Mouse (Mus musculus): ENCODE measurements around the gene Dolpp1.

DNA sequence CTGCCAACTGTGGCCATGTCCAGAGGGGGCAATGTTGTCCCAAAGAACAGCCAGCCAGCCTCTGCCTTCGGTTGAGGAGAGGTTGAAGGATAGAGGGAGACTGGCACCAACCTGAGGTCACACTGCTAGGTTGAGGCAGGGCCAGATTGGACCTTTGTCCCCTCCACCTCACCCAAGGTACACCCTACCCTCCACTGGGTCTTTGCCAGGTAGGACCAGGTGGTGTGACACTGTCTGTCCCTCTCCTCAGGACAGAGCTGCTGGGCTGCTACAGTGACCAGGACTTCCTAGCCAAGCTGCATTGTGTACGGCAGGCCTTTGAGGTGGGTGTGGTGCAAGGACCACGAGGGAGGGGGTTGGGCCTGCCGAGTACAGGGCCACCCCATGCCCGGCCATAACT lies 14.3 kb upstream of the Dolpp1 start:
- TF ChIP-seq GATA1 (IDR thresholded peaks at IDR 0.05; ENCODE audit: low read length) (no peak), TAL1 (IDR thresholded peaks at IDR 0.05; ENCODE audit: low read length) (no peak)
